Mouse (Mus musculus): ENCODE results near the gene Eif4a1.

GRCm38 (mm10) chr11:69682840-69683533 is 10.8 kb upstream of the Eif4a1 start:
- TF ChIP-seq CTCF (IDR thresholded peaks at IDR 0.05; ENCODE audit: control insufficient read depth, insufficient read depth, insufficient replicate concordance, low read depth, low read length) (peak; percentile 81; the same call in 1 of the 2 replicates), POLR2A (IDR thresholded peaks at IDR 0.05; ENCODE audit: control insufficient read depth, low read depth, low read length) (no peak)
